Mouse (Mus musculus) forebrain, embryonic 12.5 days (tissue): Measurements from ENCODE around the gene Cbl. TPM values are rescaled to one million over a fixed set of nuclear protein-coding genes. Genes with fewer than 3 reads are reported as not detected.

Experiments used
- ATAC-seq: fragments of 200-750 bp; cut with Nextera tagmentation; 2 replicates; pipeline ENCODE4 v1.8.0; 2017; ENCODE audit warnings: moderate TSS enrichment; ENCODE audit not compliant: low FRiP score
- H3K27ac ChIP-seq: fragments of 300-500 bp; sonication (generic); 2 replicates; pipeline ENCODE4 v1.5.1; 2016; ENCODE audit warnings: mild to moderate bottlenecking
- H3K27me3 ChIP-seq: fragments of 300-500 bp; sonication (generic); 2 replicates; pipeline ENCODE4 v1.6.1; 2016; ENCODE audit warnings: mild to moderate bottlenecking
- H3K36me3 ChIP-seq: fragments of 300-500 bp; sonication (generic); replicated peaks from 2 replicates; pipeline ENCODE4 v1.6.1; 2016; ENCODE audit warnings: mild to moderate bottlenecking
- H3K4me1 ChIP-seq: fragments of 300-500 bp; sonication (generic); 2 replicates; pipeline ENCODE4 v1.6.1; 2016
- H3K4me2 ChIP-seq: fragments of 300-500 bp; sonication (generic); 2 replicates; pipeline ENCODE4 v1.6.1; 2016; ENCODE audit warnings: mild to moderate bottlenecking, moderate library complexity
- H3K4me3 ChIP-seq: fragments of 300-500 bp; sonication (generic); replicated peaks from 2 replicates; pipeline ENCODE4 v1.5.1; 2016; ENCODE audit warnings: mild to moderate bottlenecking
- H3K9ac ChIP-seq: fragments of 300-500 bp; sonication (generic); 2 replicates; pipeline ENCODE4 v1.6.1; 2016; ENCODE audit warnings: mild to moderate bottlenecking
- H3K9me3 ChIP-seq: fragments of 300-500 bp; sonication (generic); 2 replicates; pipeline ENCODE4 v1.6.1; 2016
- WGBS: fragments of 180-500 bp; shearing (Covaris S2); methylation state at CpG from one replicate; pipeline ENCODE4 v1.1.7; 2016; 5-methylcytosine and 5-hydroxymethylcytosine counted together
- polyA plus RNA-seq: library from polyadenylated mRNA; unstranded; fragments of >200 nt; fragmentation: Nextera tagmentation; extraction: Ambion mirVana; gene quantifications from 2 replicates; pipeline ENCODE4 v1.2.1, GENCODE M21; 2016

The Cbl gene
- 28.7 and 34.3 TPM in 2 replicates for polyA plus RNA-seq

DNA sequence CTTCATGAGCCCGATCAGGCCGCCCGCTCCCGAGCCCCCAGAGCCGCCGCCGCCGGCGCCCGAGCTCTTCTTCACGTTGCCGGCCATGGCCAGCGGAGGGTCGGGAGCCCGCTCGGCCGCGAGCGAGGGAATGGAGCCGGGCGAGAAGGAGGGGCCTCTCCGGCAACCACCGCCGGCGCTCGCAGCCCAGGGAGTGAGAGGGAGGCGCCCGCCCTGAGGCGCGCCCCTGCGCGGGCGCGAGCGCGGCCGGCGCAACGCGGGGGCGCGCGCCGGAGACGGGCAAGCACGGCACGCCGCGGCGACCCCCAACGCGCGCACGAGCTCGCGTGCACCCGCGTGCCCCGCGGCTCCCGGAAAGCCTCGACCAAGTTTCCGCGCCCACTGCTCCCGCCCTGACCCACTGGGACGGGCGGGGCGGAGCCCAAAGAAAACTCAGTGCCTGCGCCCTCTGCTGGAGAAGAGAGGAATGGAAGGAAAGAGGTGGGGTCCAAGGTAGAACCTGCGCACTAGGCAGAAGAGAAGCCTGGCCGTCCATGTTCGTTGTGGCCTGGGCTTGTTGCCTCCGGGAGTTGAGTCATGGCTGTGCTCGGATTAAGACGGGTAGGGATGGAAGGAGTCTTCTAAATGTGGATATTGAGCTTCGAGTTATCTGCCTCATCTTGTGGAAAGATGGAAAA lies at the start of gene Cbl:
Gene Cbl (minus strand): TSS at position 248 of the 677 bp plus-strand sequence.
- Histone ChIP-seq H3K4me2 (peak within 1 kb of the TSS; percentile 66), H3K27ac (peak within 1 kb of the TSS; percentile 96), H3K9ac (peak within 1 kb of the TSS; percentile 95), H3K4me1 (peaks cover 25% of the 10 kb centered on the region), H3K9me3 (no peaks in the 10 kb centered on the region), H3K4me3 (peak within 1 kb of the TSS; percentile 86), H3K36me3 (no peaks in the 10 kb centered on the region), H3K27me3 (no peaks in the 10 kb centered on the region)
- ATAC-seq: peak; percentile 94
- under 1% methylated on average over 67 of the region's 76 CpGs for WGBS

DNA sequence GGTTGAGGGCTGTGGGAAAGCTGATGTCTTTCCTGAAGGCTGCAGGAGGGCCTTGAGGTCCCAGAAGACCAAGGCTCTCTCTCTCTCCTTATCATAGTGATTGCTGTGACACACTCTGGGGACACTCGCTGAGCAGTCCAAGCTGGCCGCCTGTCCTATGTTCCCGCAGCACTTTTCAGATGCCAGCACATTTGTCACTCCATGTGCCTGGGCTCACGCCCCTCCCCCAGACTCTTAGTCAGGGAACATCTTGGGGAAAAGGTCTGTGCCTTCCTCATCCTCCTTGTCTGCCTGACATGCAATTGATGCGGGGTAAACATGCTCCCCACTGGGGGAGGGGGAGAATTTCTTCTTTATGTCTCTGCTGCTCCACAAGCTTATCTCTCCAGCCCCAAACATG lies 49.3 kb upstream of the Cbl start:
- no peaks in the 10 kb centered on the region for H3K9me3 ChIP-seq
- H3K4me3 ChIP-seq: no peak overlapping the region
- H3K4me1 ChIP-seq: peaks cover 19% of the 10 kb centered on the region
- no peak overlapping the region for H3K27ac ChIP-seq
- no peak for ATAC-seq
- peaks cover 33% of the 10 kb centered on the region for H3K36me3 ChIP-seq
- H3K4me2 ChIP-seq: no peak overlapping the region
- no peak overlapping the region for H3K9ac ChIP-seq
- no peaks in the 10 kb centered on the region; the same call in 1 of the 2 replicates for H3K27me3 ChIP-seq
- 85% methylated on average over 5 of the region's 5 CpGs for WGBS

DNA sequence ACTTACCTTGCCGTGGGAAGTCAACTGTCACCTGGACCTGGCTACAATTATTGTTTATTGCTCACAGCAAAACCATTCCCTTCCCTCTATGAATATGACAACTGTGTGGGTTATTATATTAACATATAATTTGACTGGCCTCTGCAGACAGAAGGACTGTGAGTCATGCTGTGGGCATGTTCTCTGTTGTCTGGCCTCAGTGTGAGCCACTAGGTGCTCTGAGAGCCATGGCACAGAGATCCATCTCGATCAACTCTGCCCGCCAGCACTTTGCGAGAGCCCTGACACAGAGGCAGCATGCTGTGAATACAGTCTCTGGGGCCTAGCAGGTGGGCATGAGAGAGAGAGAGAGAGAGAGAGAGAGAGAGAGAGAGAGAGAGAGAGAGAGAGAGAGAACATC lies 36.1 kb upstream of the Cbl start:
- whole genome bisulfite sequencing: 87% methylated on average over 4 of the region's 4 CpGs
- Histone ChIP-seq H3K9ac (no peak overlapping the region), H3K4me3 (no peak overlapping the region), H3K27ac (no peak overlapping the region), H3K27me3 (peaks cover 4% of the 10 kb centered on the region; the same call in 1 of the 2 replicates), H3K9me3 (peaks cover 4% of the 10 kb centered on the region; the same call in 1 of the 2 replicates), H3K4me2 (no peak overlapping the region), H3K4me1 (peaks cover 19% of the 10 kb centered on the region), H3K36me3 (no peaks in the 10 kb centered on the region)
- ATAC-seq: no peak

DNA sequence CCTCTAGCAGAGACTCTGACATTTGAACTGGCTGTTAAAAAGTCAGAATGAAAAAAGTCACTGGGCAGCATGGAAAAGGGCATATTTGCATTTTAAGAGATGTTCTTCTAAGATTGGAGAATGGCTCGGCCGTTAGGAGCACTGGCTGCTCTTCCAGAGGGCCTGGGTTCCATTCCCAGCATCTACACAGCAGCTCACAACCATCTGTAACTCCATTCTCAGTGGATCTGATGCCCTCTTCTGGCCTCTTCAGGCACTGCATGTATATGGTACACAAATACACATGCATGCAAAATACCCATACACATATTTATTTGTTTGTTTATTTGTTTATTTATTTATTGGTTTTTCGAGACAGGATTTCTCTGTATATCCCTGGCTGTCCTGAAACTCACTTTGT lies 35.2 kb upstream of the Cbl start:
- Histone ChIP-seq H3K9ac (no peak overlapping the region), H3K9me3 (peaks cover 4% of the 10 kb centered on the region; the same call in 1 of the 2 replicates), H3K4me3 (no peak overlapping the region), H3K27ac (no peak overlapping the region), H3K4me1 (peaks cover 27% of the 10 kb centered on the region), H3K4me2 (no peak overlapping the region), H3K27me3 (peaks cover 4% of the 10 kb centered on the region; the same call in 1 of the 2 replicates), H3K36me3 (no peaks in the 10 kb centered on the region)
- 80% methylated on average over 3 of the region's 3 CpGs for WGBS
- no peak for ATAC-seq

DNA sequence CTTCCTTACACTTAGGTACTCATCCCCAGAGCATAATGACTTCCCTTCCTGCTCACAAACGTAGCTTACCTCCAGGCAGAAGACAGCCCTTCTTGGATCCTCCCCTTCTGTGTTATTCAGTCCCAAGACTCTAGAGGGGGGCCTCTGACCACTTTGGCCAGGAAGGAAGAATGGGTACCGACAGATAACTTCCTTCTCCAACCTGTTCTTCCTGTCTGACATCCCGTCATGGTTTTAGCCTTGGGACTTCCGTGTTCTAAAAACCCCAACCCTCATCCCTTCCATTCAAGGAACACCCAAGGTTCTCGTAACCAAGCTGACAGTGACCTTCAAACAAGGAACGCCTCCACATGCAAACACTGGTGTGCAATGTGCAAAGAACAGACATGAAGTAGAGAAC lies 34.6 kb upstream of the Cbl start, which contains the start of gene Nlrx1:
Gene Nlrx1 (minus strand): TSS at position 168 of the 400 bp plus-strand sequence.
- peaks cover 4% of the 10 kb centered on the region; the same call in 1 of the 2 replicates for H3K9me3 ChIP-seq
- no peak for ATAC-seq
- peak within 1 kb of the TSS; percentile 68 for H3K4me2 ChIP-seq
- peak within 1 kb of the TSS; percentile 66 for H3K27ac ChIP-seq
- H3K36me3 ChIP-seq: no peaks in the 10 kb centered on the region
- H3K27me3 ChIP-seq: peaks cover 4% of the 10 kb centered on the region; the same call in 1 of the 2 replicates
- H3K9ac ChIP-seq: peak within 1 kb of the TSS; percentile 70
- peaks cover 27% of the 10 kb centered on the region for H3K4me1 ChIP-seq
- WGBS: 86% methylated on average over 6 of the region's 6 CpGs
- peak within 1 kb of the TSS; percentile 44 for H3K4me3 ChIP-seq

DNA sequence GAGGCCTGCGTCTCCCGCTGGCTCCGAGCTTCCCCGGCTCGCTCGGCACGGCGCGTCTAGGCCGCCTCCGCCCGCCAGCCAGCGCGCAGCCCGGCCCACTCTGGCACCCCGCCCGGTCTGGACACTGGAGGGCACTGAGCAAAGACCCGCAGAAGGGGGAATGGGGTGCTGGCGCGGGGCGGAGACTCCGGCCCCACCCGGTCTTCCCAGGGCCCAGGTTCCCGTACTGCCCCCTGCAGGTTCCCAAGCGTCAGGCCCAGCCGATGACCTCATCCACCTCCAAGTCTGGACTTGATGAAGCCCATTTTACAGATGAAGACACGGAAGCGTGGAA lies 34.1 kb upstream of the Cbl start:
- Histone ChIP-seq H3K27me3 (peaks cover 4% of the 10 kb centered on the region; the same call in 1 of the 2 replicates), H3K9ac (peak overlapping the region; percentile 70), H3K36me3 (no peaks in the 10 kb centered on the region), H3K4me2 (peak overlapping the region; percentile 68), H3K9me3 (peaks cover 4% of the 10 kb centered on the region; the same call in 1 of the 2 replicates), H3K27ac (peak overlapping the region; percentile 66), H3K4me3 (peak overlapping the region; percentile 44), H3K4me1 (peaks cover 27% of the 10 kb centered on the region)
- 5% methylated on average over 28 of the region's 28 CpGs for WGBS
- peak; percentile 77; the same call in 1 of the 2 replicates for ATAC-seq

DNA sequence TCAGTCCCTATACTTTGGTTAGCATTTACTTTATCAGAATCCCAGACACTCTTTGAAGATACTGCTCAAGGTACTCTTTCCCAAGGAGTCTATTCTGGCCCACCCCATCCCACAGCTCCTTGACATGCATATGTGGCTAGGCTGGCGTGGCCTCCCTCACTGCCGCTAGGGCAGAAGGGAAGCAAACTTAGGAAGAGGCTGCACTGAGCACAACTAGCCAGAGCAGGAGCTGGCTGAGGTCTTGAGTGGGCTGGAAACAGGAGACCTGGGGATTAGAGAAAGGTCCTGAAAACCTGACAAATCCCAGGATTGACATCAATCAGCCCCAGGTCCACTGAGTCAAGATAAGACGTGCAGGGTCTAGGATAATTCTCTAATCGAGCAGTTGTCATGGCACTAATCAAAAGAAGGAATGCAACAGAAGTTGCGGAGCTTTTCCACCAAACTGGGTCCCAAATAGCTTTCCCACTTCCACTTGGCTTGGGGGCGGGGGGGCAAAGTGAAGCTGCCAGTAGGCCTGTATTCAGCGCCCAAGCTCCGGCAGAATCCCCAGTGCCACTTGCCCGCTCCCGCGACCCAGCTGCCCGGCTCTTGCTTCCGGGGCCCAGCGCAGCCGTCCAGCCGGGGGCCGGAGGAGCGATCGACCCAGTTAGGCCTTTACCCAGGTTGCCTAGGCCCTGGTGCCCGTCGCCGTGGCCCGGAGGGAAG lies 33.6 kb upstream of the Cbl start:
- Histone ChIP-seq H3K4me3 (peak overlapping the region; percentile 44), H3K4me1 (peaks cover 27% of the 10 kb centered on the region), H3K27me3 (peaks cover 4% of the 10 kb centered on the region; the same call in 1 of the 2 replicates), H3K9me3 (peaks cover 4% of the 10 kb centered on the region; the same call in 1 of the 2 replicates), H3K9ac (peak overlapping the region; percentile 70), H3K36me3 (no peaks in the 10 kb centered on the region), H3K27ac (peak overlapping the region; percentile 66), H3K4me2 (peak overlapping the region; percentile 68)
- 9% methylated on average over 23 of the region's 23 CpGs for WGBS
- ATAC-seq: peak; percentile 58; the same call in 1 of the 2 replicates

DNA sequence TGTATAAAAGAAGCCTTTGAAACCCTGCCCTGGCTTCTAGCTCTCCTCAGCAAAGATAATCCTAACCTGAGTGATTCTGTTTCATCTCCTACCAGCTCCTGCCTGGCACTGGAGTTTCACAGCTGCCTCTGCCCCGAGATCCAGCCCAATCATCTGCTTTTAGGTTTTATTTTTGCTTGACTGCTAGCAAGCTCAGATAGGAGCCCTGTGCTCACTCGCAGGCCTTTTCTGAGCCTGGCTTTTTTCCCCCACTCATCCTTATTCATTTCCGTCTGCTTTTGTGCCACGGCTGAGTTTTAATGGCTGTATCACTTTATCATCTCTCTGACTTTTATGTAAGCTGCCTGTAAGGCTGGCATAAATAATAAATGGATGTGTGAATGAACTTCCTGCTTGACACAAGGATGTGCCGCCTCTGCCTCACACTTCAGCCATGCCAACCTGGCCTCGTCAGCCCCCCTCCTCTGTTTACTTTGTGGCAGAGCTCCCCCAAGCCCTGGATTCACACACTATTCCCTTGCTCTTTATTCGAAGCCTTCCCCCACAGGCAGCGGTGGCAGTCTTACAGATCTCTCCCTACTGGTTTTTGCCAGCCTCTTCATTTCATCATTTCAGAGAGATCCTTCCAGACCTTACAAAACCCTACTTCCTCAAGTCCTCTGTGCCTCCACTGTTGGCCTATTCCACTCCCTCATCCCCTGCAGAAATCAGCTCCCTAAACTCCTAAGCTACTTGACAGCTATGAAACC lies 32.8 kb upstream of the Cbl start:
- H3K4me2 ChIP-seq: no peak overlapping the region
- H3K9me3 ChIP-seq: peaks cover 4% of the 10 kb centered on the region; the same call in 1 of the 2 replicates
- no peak overlapping the region for H3K4me3 ChIP-seq
- H3K27ac ChIP-seq: no peak overlapping the region
- H3K4me1 ChIP-seq: peaks cover 27% of the 10 kb centered on the region
- no peaks in the 10 kb centered on the region for H3K36me3 ChIP-seq
- WGBS: 70% methylated on average over 8 of the region's 8 CpGs
- peaks cover 6% of the 10 kb centered on the region; the same call in 1 of the 2 replicates for H3K27me3 ChIP-seq
- ATAC-seq: no peak
- H3K9ac ChIP-seq: no peak overlapping the region

DNA sequence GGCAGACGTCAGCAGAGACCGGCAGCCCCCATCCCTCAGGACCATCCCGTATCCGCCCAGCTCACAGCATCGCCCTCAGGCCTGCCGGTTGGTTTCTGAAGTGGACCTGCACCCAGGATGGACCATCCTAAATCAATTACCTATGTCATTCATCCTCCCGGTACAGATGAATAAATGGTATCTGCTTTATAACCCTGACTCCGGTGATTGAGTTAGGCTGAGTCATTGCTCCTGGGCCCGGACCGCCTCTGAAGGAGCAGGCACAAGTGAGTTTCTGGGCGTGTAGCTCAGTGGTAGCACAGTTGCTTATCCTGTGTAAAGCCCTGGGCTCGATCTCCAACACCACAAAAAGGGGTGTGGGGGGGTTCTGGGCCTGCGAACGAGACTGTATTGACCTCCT lies 27.5 kb upstream of the Cbl start:
- no peaks in the 10 kb centered on the region for H3K36me3 ChIP-seq
- ATAC-seq: no peak
- 87% methylated on average over 14 of the region's 14 CpGs for WGBS

DNA sequence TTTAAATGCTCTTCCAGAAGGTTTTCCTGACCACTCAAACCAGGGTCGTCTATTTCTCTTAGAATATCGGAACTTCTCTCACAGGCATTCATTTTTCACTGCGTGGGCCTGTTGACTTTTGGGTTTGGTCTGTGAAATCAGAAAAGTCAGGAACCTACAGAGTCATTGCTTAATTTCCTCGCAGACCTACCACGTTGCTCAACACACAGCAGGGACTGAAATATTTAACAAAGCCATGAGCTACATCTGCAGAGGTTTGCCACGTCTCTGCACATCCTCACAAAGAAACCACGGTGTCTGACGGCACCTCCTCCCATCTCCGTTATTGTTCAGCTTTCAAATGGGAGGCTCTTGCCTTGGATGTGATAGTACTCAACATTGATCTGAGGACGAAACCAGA lies 25.2 kb upstream of the Cbl start:
- Histone ChIP-seq H3K4me1 (peaks cover 26% of the 10 kb centered on the region), H3K36me3 (no peaks in the 10 kb centered on the region), H3K9ac (no peak overlapping the region), H3K4me2 (no peak overlapping the region), H3K9me3 (no peaks in the 10 kb centered on the region), H3K4me3 (no peak overlapping the region), H3K27ac (no peak overlapping the region), H3K27me3 (0 out of 2 replicates have a peak, but pooled peaks cover 2% of the 10 kb centered on the region)
- WGBS: 82% methylated on average over 10 of the region's 10 CpGs
- ATAC-seq: no peak

More for the DNA sequence above, 27.5 kb upstream of the Cbl start:
- H3K4me3 ChIP-seq: no peak overlapping the region
- H3K9ac ChIP-seq: no peak overlapping the region
- H3K9me3 ChIP-seq: no peaks in the 10 kb centered on the region
- H3K27ac ChIP-seq: no peak overlapping the region
- peaks cover 12% of the 10 kb centered on the region for H3K4me1 ChIP-seq
- H3K27me3 ChIP-seq: 0 out of 2 replicates have a peak, but pooled peaks cover 2% of the 10 kb centered on the region
- no peak overlapping the region for H3K4me2 ChIP-seq

DNA sequence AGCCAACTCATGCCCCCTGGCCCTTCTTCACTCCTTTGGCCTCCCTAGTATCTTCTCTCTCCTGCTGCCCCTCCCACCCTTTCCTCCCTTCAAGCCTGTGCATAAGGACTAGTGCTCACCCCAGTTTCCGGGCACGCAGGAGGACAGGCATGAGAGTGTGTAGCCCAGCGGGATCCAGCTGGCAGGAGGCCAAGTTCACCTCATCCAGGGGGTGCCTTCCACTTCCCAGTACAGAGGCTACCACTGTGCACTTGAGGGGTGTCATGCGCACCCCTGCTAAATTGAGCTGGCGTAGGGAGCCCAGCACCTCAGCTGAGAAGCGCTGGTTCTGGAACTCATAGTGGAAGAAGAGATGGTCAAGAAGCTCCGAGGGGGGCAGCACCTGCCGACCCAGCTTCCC lies 22.4 kb upstream of the Cbl start:
- Histone ChIP-seq H3K27ac (peak overlapping the region; percentile 91; the same call in 1 of the 2 replicates), H3K9me3 (no peaks in the 10 kb centered on the region), H3K36me3 (no peaks in the 10 kb centered on the region), H3K4me3 (no peak overlapping the region), H3K9ac (no peak overlapping the region), H3K27me3 (0 out of 2 replicates have a peak, but pooled peaks cover 4% of the 10 kb centered on the region), H3K4me1 (peaks cover 43% of the 10 kb centered on the region), H3K4me2 (no peak overlapping the region)
- 81% methylated on average over 8 of the region's 8 CpGs for WGBS
- no peak for ATAC-seq

DNA sequence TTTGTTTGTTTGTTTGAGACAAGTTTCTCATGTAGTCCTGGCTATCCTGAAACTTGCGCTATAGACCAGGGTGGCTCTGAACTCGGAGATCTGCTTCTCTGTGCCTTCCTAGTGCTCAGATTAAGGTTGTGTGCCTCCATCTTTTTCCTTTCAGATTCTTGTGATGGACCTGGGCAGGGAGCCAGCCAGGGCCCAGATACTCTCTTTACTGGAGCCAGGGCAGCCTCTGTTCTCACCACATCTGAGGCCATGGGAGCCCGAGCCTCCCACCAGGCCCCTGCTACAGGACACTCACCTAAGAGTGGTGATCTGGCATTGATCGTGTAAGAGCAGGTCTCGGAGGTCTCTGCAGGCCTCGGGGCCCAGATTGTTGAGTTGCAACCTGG lies 21.3 kb upstream of the Cbl start:
- peaks cover 51% of the 10 kb centered on the region for H3K4me1 ChIP-seq
- H3K36me3 ChIP-seq: no peaks in the 10 kb centered on the region
- 39% methylated on average over 6 of the region's 6 CpGs for WGBS
- peak overlapping the region; percentile 2 for H3K4me2 ChIP-seq
- ATAC-seq: peak; percentile 21; the same call in 1 of the 2 replicates
- peak overlapping the region; percentile 14; the same call in 1 of the 2 replicates for H3K9ac ChIP-seq
- H3K4me3 ChIP-seq: no peak overlapping the region
- H3K9me3 ChIP-seq: no peaks in the 10 kb centered on the region
- peak overlapping the region; percentile 91 for H3K27ac ChIP-seq
- 0 out of 2 replicates have a peak, but pooled peaks cover 4% of the 10 kb centered on the region for H3K27me3 ChIP-seq
